Mouse (Mus musculus) cerebellum, adult (tissue): Measurements from ENCODE around the gene Nectin3.

Experiments used
- ATAC-seq: cut with Nextera tagmentation; 2 replicates; pipeline ENCODE4 v1.9.2; 2017; ENCODE audit warnings: mild to moderate bottlenecking, moderate library complexity, mixed read lengths; ENCODE audit not compliant: insufficient number of reproducible peaks, low FRiP score, low TSS enrichment

Gene Nectin3

DNA sequence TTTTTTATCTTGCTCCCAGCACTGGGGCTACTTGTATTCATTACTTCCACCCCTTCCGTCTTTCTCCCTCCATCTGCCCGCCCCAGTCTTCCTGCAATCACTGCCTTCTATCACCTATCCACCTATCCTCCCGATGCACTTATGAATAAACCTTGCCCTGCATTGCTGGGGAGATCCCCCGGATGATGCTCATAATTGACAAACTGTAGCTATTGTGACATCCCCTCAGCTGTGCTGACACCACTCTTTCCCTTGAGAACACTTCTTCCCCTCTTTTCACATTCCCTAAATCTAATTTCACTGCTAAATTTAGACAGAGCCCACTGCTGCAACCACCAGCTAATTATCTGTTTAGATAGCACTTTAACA, at the start of gene Nectin3:
Nectin3 (minus strand) TSS at position 105 of the 369 bp plus-strand sequence.
- ATAC-seq: no peak; the same call in 1 of the 2 replicates

DNA sequence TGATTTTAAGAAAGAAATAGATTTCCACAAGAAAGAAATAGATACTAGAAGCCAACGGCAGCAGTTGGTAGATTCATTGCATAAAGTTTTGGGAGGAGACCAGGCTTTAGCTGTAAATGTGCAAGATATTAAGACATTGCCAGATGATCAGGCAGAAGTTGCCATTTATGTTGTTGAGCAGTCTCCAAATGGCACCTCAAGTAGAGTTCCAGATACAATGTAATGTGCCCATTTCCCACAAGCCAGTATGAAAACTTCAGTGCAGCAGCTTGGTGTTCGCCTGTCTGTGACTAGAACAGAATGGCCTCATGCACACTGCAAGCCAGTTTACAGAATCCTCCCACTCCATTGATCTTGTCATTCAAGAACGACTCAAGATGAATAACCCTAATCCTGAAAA, 39.8 kb upstream of the Nectin3 start:
- no peak for ATAC-seq

GRCm38 (mm10) chr16:46532465-46533254, 34.3 kb upstream of the Nectin3 start:
- no peak for ATAC-seq

DNA sequence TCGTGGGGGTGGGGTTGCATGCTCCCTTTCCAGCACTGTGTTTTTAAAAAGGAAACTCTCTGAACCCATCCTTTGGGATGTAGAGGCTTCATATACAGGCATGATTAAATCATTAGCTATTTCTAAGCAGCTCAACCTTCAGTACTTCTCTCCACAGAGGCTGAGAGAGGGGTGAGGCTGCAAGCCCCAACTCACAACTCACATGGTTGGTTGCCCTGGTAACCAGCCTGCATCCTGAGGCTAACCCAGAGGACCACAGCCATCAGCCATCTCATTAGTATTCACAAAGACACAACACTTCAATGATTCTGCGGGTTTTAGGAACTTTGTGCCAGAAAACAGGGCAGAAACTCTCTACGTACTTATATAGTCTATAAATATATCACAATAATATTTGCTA, 32.7 kb upstream of the Nectin3 start:
- ATAC-seq: no peak

- no peak for ATAC-seq
These were observed 22.6 kb upstream of the Nectin3 start for GRCm38 (mm10) chr16:46520885-46521417.

- no peak for ATAC-seq
These were observed 21.3 kb upstream of the Nectin3 start for GRCm38 (mm10) chr16:46519606-46520005.

DNA sequence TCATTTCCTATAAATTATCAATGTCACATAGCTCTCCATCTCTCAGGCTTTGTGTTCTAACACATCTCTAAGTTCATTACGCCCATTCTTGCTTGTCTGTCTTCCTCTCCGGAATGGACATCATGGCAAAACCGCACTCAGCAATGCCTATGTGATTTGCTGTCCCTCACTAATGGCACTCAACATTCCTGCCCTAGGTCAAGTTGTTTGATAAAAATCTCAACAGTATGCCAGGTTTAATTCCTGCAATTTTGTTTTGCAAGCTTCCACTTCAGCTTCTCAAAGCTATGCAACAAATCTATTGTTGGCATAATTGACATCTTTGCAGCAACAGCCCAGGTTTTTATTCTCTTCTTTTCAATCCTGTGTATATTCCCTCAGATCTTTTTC, 9.6 kb upstream of the Nectin3 start:
- ATAC-seq: no peak

GRCm38 (mm10) chr16:46507260-46507943, 9.1 kb upstream of the Nectin3 start:
- ATAC-seq: no peak

- no peak for ATAC-seq
These were observed 5.7 kb upstream of the Nectin3 start for GRCm38 (mm10) chr16:46504006-46504405.

GRCm38 (mm10) chr16:46502311-46502710, 4.0 kb upstream of the Nectin3 start:
- ATAC-seq: no peak

DNA sequence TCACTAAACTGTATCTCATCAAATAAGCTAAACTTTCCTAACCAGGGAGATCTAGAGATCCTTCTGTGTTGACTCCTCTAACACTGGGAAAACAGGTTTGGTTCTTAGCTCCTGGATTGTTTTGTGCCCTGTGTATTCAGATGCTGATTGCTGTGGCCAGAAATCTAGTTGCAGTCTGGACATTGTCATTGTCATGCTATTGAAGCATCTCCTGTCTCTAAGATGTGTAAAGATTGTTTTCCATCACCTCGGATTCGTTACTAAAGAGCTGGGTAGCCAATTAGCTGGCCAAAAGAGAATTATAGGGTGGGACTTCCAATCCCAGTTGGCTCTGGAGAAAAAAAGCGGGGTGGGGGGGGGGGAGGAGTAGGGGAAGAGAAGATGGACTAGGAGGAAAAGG, 2.4 kb upstream of the Nectin3 start:
- no peak for ATAC-seq

GRCm38 (mm10) chr16:46497686-46498420, 472 bp downstream of the Nectin3 start:
- ATAC-seq: peak; percentile 19

DNA sequence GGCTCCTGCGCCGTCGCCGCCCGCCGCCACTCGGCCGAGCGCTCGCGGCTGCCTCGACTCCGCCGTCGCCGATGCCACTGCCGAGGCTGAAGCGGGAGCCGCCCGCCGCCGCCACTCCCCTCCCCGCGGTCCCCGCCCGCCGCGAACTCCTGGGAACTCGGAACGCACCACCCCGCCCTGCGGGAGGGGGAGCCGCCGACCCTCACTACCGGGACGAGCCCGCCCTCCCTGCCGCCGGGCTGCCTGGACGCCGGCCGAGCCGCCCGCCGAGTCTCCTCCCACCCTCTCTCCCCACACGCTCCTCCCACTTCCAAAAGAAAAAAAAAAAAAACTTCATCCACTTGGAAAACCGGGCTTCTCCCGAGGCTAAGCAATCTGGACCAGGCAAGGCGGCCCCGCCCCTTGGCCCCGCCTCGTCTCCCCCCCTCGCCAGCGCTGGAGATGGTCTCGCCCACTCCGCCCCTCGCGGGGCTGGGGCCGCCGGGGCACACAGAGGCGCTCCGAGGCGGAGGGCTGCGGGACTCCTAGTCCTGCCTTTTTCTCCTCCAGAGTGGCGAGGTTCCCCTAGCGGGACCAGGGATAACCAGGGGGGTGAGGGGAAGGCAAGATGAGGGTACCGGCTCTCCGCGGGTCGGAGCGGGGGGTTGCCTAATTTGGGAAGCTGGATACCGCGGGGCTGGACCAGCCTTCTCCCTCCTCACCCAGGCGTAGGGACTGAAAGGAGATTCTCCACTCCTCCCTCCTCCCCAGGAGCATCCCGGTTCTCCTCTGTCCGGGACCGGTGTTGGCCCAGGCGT, 1.2 kb downstream of the Nectin3 start:
- peak; percentile 81 for ATAC-seq

DNA sequence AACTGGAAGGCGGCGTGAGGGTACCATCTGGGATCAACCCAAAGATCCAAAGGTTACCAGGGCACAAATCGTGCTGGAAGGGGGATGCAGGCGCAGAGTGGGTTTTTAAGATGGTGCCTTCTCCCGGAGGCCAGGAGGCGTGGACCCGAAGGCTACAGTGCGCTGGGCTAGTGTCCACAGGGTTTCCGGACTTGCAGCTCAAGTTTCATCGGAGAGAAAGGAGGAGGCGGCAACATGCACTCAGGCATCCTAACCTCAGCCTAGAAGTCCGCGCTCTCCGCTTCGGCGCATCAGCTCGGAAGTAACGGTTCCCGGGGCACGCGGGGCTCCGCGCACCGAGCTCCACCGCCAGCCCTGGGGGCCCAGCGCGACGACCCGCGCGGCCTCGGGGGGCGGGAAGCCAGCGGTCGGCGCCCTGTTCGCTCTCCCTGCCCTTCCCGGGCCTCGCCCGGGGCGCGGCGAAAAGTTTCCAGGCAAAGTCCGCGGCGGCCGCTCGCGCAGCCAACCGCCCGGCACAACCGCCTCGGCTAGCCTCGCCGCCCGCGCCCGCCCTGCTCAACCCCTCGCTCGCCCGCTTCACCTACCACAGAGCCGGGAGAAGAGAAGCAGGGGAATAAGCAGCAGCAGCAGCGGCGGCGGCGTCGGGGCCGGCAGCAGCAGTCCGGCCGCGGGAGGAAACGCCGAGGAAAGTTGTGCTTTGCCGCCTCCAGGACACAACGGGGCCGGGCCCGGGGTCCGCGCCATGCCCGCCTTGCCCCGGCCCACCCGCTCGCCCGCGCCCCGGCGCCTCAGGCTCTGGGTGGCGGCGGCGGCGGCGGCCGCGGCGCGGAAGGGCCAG, 2.1 kb downstream of the Nectin3 start:
- 0 out of 2 replicates have a peak, but pooled peaks have one; percentile 7 for ATAC-seq

- no peak for ATAC-seq
These were observed 3.1 kb downstream of the Nectin3 start for GRCm38 (mm10) chr16:46495201-46495600.

DNA sequence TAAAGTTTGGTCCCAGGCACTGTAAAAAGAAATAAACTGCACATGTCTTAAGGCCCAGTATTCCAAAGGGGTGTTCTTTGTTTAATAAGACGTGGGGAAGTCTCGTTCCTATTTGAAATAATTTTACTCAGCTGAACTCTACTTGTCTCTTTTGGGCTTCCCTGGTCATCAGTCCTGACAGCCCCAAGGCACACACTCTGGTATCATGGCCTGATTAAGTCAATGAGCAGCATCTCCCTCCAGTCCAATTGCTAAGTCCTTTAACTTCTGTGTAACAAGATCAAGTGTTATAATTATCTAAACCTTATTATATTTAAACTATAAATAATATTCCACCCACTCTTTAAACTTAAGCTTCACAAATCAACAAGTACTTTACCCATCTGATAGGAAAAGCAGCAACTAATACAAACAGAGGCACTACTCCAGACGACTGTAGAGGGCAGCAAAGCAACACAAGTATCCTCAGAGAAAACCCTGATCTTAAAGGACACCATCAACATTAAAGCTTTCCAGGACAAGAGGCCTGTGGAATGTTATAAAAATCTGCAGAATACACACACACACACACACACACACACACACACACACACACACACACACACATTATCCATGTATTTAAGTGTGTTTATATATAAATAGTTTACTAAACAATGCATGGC, 10.8 kb downstream of the Nectin3 start:
- peak; percentile 87 for ATAC-seq

DNA sequence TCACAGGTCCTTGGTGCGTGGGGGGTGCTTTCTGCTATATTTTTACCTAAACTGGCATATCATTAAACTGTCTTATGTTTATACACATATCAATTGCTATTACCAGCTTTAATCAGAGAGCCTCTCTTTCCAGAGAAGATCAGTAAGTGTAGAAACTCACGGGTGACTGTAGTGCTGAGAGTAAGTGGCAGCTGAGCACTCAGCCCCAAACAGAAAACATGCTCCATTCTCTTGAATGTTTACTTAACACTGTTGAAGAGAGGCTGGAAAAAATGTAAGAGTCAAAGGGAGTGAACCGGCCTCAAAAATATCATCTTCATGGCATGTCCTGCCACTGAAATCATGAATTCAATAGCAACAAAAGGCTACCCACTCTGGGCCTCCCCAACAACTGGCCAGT, 21.0 kb downstream of the Nectin3 start:
- ATAC-seq: no peak

DNA sequence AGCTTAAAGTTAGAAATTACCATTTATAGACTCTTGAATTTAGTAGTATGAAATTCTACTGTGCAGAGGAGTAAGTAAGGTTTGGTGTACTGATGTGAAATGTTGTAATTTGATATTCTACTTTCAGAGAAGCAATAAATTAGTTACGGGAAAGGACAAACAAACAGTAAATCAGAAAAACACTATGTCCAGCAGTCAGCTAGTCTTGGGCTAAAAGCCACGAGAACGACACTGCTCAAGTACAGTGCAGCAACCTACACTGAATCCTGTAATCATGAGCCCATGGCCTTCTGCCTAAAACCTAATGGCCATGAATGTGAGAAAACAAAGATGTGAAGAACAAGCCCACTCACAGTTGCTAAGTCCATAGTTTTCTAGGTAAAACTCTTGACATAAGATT, 46.9 kb downstream of the Nectin3 start:
- no peak for ATAC-seq

- ATAC-seq: no peak
These were observed 49.3 kb downstream of the Nectin3 start for GRCm38 (mm10) chr16:46449013-46449412.
